Mouse (Mus musculus) myocyte (in vitro differentiated cells): ENCODE results near the gene Stk24.

Source experiments
- CEBPB ChIP-seq: IDR thresholded peaks from 2 replicates; pipeline ENCODE4 v1.6.1; 2011; ENCODE audit warnings: mild to moderate bottlenecking, moderate library complexity; ENCODE audit not compliant: poor library complexity, insufficient read depth, severe bottlenecking
- E2F4 ChIP-seq: IDR thresholded peaks from one replicate; pipeline ENCODE4 v1.6.1; 2011; ENCODE audit warnings: mild to moderate bottlenecking, control low read depth, moderate library complexity; ENCODE audit not compliant: insufficient read depth
- MAX ChIP-seq: IDR thresholded peaks from one replicate; pipeline ENCODE4 v1.6.1; 2011; ENCODE audit warnings: low read depth, mild to moderate bottlenecking, control low read depth
- MYOD1 ChIP-seq, 3 experiments: IDR thresholded peaks; one replicate each; pipeline ENCODE4 v1.6.1; 2011; ENCODE audit warnings: control low read depth in 2 of 3, low read depth in 2 of 3, mild to moderate bottlenecking in 2 of 3, moderate library complexity in 1 of 3; ENCODE audit not compliant: insufficient read length in 2 of 3, control insufficient read depth in 1 of 3
- MYOG ChIP-seq, 3 experiments: IDR thresholded peaks; one replicate each; pipeline ENCODE4 v1.6.1; 2011; ENCODE audit warnings: control low read depth in 2 of 3, low read depth in 2 of 3, mild to moderate bottlenecking in 2 of 3; ENCODE audit not compliant: insufficient read length in 2 of 3, control insufficient read depth in 1 of 3, insufficient read depth in 1 of 3
- POLR2A ChIP-seq: IDR thresholded peaks from one replicate; pipeline ENCODE4 v1.6.1; 2011; ENCODE audit warnings: low read depth, mild to moderate bottlenecking, control low read depth, moderate library complexity; ENCODE audit not compliant: insufficient read length
- POLR2AphosphoS2 ChIP-seq: IDR thresholded peaks from one replicate; pipeline ENCODE4 v1.6.1; 2011; ENCODE audit warnings: low read depth, control low read depth; ENCODE audit not compliant: insufficient read length
- REST ChIP-seq: IDR thresholded peaks from one replicate; pipeline ENCODE4 v1.6.1; 2011; ENCODE audit warnings: mild to moderate bottlenecking, control low read depth, moderate library complexity; ENCODE audit not compliant: insufficient read depth, insufficient read length
- SRF ChIP-seq: IDR thresholded peaks from one replicate; pipeline ENCODE4 v1.6.1; 2011; ENCODE audit warnings: low read depth; ENCODE audit not compliant: control insufficient read depth, insufficient read length
- TCF12 ChIP-seq: IDR thresholded peaks from one replicate; pipeline ENCODE4 v1.6.1; 2011; ENCODE audit warnings: mild to moderate bottlenecking, control low read depth; ENCODE audit not compliant: poor library complexity, insufficient read depth, severe bottlenecking
- TCF3 ChIP-seq: IDR thresholded peaks from one replicate; pipeline ENCODE4 v1.6.1; 2011; ENCODE audit warnings: low read depth, control low read depth; ENCODE audit not compliant: insufficient read length
- USF1 ChIP-seq: IDR thresholded peaks from one replicate; pipeline ENCODE4 v1.6.1; 2011; ENCODE audit warnings: low read depth, mild to moderate bottlenecking, control low read depth, moderate library complexity

GRCm38 (mm10) chr14:121298537-121298936 lies 81.3 kb downstream of the Stk24 start:
- TF ChIP-seq MAX (no peak), POLR2A (no peak), MYOD1 (IDR thresholded peaks at IDR 0.05; ENCODE audit: control insufficient read depth in 1 of 3, insufficient read length in 2 of 3, low read depth in 2 of 3) (no peak), USF1 (no peak), POLR2AphosphoS2 (no peak), MYOG (IDR thresholded peaks at IDR 0.05; ENCODE audit: control insufficient read depth in 1 of 3, insufficient read depth in 1 of 3, insufficient read length in 2 of 3, low read depth in 2 of 3) (no peak), TCF3 (no peak), TCF12 (no peak), SRF (no peak), CEBPB (no peak), E2F4 (no peak), REST (no peak)
